Mouse (Mus musculus): ENCODE data around the gene Scp2. TPM values are rescaled to one million over a fixed set of nuclear protein-coding genes. Genes with fewer than 3 reads are reported as not detected.
A peak's percentile ranks its signal among the peaks of the same experiment; 100 is the strongest.

Scp2 gene
- polyA plus RNA-seq, 1 experiment from 2014 or later = 243 TPM

DNA sequence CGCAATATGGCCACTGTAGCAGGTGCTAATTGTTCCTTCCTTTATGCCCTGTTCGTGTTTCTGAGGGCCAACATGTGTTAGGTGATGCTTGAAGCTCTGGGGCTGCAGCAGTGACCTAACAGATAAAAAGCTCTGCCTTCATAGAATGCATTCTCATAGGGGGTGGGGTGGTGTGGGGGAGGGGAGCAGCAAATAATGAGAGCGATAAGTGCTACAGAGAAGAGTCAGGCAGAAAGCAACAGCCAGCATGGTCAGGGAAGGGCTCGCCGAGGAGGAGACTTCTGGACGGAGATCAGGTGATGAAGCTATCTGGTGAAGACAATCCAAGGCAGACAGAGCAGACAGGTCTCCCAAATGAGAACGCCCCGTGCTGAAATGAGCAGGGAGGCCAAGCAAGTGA is 92.1 kb downstream of the Scp2 start:
- no peak overlapping the region for H3K27ac ChIP-seq (replicated peaks)
- H3K4me3 ChIP-seq = no peak overlapping the region
- H3K27me3 ChIP-seq = no peaks in the 10 kb centered on the region
- no peak overlapping the region for H3K9ac ChIP-seq
- H3K4me2 ChIP-seq = no peak overlapping the region
- H3K4me1 ChIP-seq (replicated peaks) = no peaks in the 10 kb centered on the region
- H3K36me3 ChIP-seq = peaks cover 89% of the 10 kb centered on the region
- 91% methylated on average over 8 of the region's 8 CpGs for WGBS
- ATAC-seq (ENCODE audit: low read depth) = no peak
- no peaks in the 10 kb centered on the region for H3K9me3 ChIP-seq

DNA sequence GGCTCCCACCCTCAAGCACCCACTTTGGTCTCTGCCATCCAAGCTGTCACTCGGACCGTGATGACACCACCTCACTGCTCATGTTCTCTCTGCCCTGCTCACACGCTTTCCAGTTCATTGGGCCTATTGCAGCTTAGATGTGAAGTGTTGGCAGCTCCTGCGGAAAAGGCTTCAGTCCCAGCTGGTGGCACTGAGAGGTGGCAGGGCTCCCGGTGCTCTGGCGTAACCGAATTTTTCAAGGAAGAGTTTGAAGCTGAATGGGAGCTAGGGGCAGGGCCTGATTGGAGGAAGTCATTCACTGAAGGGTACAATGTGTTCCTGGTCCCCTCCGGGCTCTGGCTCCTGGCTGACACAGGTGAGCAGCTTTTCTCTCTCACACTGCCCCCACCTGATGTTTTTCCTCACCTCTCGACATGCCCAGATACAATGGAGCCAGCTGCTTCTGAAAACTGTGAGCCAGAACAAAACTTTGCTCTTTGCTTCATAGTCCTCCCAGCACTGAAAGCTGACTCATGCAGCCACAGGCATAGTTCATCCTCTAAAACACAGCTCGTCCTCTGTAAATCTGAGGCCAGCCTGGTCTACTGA is 93.0 kb downstream of the Scp2 start:
- no peak overlapping the region for H3K4me2 ChIP-seq
- no peak for ATAC-seq (ENCODE audit: low read depth)
- H3K9ac ChIP-seq = no peak overlapping the region
- peaks cover 92% of the 10 kb centered on the region for H3K36me3 ChIP-seq
- WGBS = 83% methylated on average over 10 of the region's 10 CpGs
- H3K9me3 ChIP-seq = no peaks in the 10 kb centered on the region
- no peak overlapping the region for H3K27ac ChIP-seq (replicated peaks)
- H3K27me3 ChIP-seq = no peaks in the 10 kb centered on the region
- H3K4me1 ChIP-seq (replicated peaks) = no peaks in the 10 kb centered on the region
- H3K4me3 ChIP-seq = no peak overlapping the region

DNA sequence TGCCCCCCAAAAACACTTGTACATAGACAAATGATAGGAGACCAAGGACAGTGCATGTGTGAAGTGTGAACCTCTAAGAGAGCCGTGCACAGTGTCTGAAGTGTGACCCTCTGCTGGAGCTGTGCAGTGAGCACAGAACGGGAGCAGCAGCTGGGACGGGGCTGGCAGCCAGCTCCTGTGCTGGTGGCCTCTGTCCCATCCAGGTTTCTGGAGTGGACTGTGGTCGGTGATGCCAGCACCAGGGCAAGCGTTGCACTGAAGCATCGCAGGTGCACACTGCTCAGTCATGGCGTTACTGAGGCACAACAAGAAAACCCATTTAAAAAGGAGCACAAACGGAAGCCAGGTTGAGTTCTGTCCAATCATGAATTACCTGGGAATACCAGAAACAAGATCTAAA is 98.7 kb downstream of the Scp2 start:
- WGBS = 89% methylated on average over 8 of the region's 8 CpGs
- no peak overlapping the region for H3K9ac ChIP-seq
- H3K27me3 ChIP-seq = no peaks in the 10 kb centered on the region
- H3K4me3 ChIP-seq = no peak overlapping the region
- H3K4me1 ChIP-seq (replicated peaks) = no peaks in the 10 kb centered on the region
- no peaks in the 10 kb centered on the region for H3K9me3 ChIP-seq
- no peak overlapping the region for H3K4me2 ChIP-seq
- peaks cover 74% of the 10 kb centered on the region for H3K36me3 ChIP-seq
- no peak for ATAC-seq (ENCODE audit: low read depth)
- no peak overlapping the region for H3K27ac ChIP-seq (replicated peaks)

DNA sequence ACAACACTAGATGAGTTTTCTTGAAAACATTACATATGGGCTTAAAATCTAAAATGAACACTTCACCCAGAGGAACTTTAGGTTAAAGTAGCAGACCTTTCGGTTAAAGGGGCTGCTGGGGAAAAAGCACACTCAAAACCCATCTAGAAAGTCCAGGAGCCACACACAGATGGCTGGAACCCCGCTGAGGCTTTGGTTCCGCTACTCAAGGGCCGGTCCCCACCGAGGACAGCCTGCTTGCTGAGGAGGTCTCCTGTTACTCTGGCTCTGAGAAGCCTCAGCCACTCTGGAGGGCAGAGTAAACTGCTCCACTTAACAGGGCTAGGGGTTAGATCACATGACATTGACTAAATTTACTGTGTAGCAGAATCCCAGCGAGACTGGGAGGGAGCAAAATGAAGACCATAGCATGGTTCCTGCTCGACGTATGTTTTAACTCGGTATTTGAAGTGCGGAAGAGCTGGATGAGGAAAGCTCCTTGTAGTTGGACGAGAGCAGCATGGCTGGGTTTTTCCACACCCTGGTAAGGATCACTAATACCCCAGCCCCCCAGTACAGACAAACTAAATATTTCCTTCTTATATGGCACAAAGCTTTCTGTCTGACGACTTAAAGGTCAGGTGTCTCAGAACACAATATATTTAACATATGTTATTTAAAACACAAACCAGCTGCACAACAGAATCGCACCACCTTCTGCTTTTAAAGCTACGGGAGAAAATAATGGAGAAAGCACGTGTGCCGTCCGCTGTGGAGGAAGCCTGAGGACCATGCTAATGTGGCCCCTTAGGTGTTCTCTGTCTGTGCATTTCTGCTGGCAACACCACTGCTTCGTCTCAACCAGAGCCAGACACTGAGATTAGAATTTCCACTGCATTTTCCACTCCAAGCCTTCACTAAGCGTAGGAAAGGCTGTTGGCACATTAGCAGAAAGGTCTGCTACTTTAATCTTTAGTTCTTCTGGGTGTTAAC is 99.4 kb downstream of the Scp2 start:
- peaks cover 67% of the 10 kb centered on the region for H3K36me3 ChIP-seq
- WGBS = 71% methylated on average over 19 of the region's 19 CpGs
- H3K27ac ChIP-seq (replicated peaks) = no peak overlapping the region

DNA sequence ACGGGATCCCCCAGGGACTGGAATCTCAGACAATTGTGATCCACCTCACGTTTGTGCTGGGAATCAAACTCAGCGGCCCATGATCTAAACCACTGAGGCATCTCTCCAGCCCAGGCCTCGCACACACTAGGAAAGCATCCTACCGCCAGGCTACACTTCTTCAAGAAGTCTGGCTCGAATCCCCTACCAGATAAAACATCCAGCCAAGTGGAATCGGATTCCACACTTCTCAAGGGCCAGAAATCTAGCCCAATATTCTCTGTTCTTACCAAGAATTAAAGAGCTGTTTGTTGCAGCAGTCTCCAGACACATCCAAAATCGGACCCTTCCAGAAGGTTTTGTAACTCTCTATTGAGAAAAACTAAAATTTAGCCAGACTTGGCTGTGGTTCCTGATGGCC is 107.8 kb downstream of the Scp2 start:
- Histone ChIP-seq H3K4me1 (replicated peaks) (peaks cover 3% of the 10 kb centered on the region), H3K4me3 (no peak overlapping the region), H3K27me3 (peaks cover 21% of the 10 kb centered on the region), H3K36me3 (peaks cover 6% of the 10 kb centered on the region), H3K4me2 (no peak overlapping the region), H3K27ac (replicated peaks) (no peak overlapping the region), H3K9me3 (no peaks in the 10 kb centered on the region), H3K9ac (no peak overlapping the region)
- 77% methylated on average over 8 of the region's 8 CpGs for WGBS
- 0 out of 2 replicates have a peak, but pooled peaks have one; percentile 40 for ATAC-seq (ENCODE audit: low read depth)

More for the DNA sequence above, 99.4 kb downstream of the Scp2 start:
- no peak for ATAC-seq (ENCODE audit: low read depth)
- Histone ChIP-seq H3K4me2 (no peak overlapping the region), H3K4me3 (no peak overlapping the region), H3K27me3 (no peaks in the 10 kb centered on the region), H3K4me1 (replicated peaks) (no peaks in the 10 kb centered on the region), H3K9me3 (no peaks in the 10 kb centered on the region), H3K9ac (no peak overlapping the region)

DNA sequence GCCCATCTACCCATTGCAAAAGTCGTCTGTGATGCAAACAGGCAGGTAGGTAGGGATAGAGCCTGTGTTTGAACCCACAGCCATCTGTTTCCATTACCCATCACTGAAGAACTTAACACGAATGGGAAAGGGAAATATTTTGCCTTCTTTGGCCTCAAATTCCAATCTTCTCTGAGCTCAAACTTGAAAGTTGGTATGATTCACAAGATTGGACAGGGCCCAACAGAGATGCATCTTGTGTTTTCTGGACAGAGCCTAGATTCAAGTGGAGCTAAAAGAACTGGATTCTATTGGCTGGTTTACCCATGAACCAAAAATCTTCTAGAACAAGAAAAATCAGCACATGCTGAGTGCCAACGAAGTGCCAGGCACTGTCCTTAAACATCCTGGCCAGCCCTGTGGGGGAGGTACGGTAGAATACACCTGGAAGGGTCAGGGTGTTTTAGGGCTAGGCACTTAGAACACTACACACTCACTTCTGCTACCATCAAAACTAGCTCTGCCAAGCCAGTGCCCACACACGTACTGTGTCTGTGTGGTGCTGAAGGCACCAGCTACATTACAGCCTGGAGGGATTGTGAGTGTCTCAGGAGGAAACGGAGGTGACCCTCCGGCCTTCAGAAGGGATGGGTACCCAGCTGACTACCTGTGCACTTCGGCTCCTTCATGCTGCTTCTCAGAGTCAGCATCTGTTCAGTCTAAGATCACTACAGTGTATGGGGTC is 111.6 kb downstream of the Scp2 start:
- WGBS = 84% methylated on average over 8 of the region's 8 CpGs
- no peak overlapping the region for H3K4me2 ChIP-seq
- H3K27ac ChIP-seq (replicated peaks) = no peak overlapping the region
- H3K4me3 ChIP-seq = no peak overlapping the region
- no peaks in the 10 kb centered on the region for H3K9me3 ChIP-seq
- ATAC-seq (ENCODE audit: low read depth) = no peak
- peaks cover 17% of the 10 kb centered on the region for H3K4me1 ChIP-seq (replicated peaks)
- H3K36me3 ChIP-seq = no peaks in the 10 kb centered on the region
- no peak overlapping the region for H3K9ac ChIP-seq
- H3K27me3 ChIP-seq = peaks cover 57% of the 10 kb centered on the region

DNA sequence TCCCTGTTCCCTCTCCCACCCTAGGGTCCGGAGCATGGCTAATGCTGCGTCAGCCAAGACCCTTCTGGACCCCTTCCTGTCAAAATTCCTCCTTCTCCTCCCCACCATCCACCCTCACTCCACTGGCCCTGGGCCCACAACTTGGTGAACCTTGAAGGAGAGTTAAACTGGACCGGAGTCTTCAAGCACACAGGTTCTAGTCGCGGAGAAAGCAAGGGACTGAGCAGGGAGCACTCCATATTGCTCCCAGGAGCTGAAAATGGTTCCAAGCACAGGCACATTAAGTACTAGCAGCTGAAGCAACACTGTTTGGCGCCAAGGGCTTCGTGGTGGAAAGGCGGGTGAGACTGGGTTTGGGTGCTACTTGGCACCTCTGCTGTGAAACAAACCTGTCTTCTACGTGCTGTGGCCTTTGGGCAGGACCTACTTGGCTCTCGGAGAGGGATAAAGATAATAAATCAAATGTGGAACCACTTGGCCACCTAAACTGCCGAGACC is 112.4 kb downstream of the Scp2 start:
- no peak overlapping the region for H3K27ac ChIP-seq (replicated peaks)
- peaks cover 17% of the 10 kb centered on the region for H3K4me1 ChIP-seq (replicated peaks)
- H3K9me3 ChIP-seq = no peaks in the 10 kb centered on the region
- peak overlapping the region; percentile 56 for H3K4me3 ChIP-seq
- no peak for ATAC-seq (ENCODE audit: low read depth)
- no peaks in the 10 kb centered on the region for H3K36me3 ChIP-seq
- H3K9ac ChIP-seq = peak overlapping the region; percentile 70; the same call in 1 of the 2 replicates
- peak overlapping the region; percentile 99 for H3K4me2 ChIP-seq
- 34% methylated on average over 11 of the region's 11 CpGs for WGBS
- peaks cover 61% of the 10 kb centered on the region for H3K27me3 ChIP-seq

DNA sequence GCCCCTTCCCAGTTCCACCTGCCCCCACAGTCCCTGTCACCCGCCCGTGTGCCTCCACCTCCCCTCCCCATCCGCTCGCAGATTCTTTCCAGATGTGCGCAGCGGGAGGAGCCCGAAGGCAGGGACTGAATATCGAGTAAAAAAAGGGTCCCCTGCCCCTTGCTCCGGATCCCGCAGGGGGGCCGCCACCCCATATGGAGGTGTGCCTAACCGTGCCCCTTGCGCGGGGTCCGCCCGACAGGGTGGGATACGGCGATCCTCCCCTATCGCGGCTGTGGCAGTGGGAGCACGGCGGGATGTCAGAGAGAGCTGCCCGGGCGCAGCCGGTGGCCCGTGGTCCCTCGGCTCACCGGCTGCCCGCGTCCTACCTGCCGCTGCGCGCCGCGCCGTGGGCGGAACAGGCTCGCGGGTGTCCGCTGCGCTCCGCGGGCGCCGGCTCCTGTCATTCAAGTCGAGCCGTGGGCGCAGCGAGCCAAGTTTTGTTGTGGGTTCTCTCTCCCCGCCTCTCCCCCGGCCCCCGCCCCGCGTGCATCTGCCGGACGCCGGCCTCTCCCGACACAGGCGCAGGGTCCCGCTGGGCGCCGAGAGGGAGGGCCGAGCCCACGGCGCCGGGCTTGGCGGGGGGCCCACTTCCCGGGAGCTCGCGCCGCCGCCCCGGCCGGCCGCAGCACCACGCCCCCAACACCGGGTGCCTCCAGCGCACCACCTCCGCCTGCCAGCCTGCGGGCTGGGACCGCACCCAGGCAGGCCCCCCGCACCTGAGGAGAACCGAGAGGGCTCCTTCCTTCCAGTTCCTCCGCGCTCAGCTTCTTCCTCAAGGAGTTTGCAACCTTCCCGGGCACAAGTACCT is 113.1 kb downstream of the Scp2 start:
- H3K9ac ChIP-seq = peak overlapping the region; percentile 70
- WGBS = 1% methylated on average over 73 of the region's 86 CpGs
- no peak overlapping the region for H3K27ac ChIP-seq (replicated peaks)
- no peaks in the 10 kb centered on the region for H3K36me3 ChIP-seq
- H3K9me3 ChIP-seq = no peaks in the 10 kb centered on the region
- H3K4me3 ChIP-seq = peak overlapping the region; percentile 56
- ATAC-seq (ENCODE audit: low read depth) = peak; percentile 56
- peak overlapping the region; percentile 99 for H3K4me2 ChIP-seq
- H3K4me1 ChIP-seq (replicated peaks) = peaks cover 17% of the 10 kb centered on the region
- peaks cover 61% of the 10 kb centered on the region for H3K27me3 ChIP-seq

DNA sequence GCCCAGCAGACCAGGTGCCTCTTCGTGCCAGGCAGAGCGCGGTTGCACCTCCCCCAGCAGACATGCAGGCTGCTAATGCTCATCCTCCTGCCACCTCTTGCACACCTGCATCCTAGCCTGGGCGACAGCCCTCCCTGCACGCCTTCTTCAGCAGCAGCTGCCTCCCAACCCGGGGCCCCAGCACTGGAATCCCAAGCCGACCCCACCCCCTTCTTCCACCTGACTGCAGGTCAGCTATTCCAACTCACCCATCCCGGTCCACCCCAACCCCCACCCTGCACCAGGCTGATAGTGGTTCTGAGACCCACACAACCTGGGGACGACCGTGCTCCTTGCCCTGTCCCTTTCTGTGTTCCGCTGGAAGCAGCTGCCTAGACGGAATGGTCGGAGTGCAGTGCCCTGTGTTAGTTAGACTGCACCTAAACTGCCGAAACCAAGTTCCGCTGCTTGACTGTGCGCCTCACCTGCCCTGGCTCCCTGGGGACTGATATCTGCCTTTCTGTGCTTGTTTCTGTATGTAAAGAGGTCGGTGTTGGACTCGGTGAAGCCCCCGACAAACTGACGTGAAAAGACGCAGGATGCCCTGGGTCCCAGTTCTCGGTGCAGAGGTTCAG is 113.8 kb downstream of the Scp2 start:
- H3K27me3 ChIP-seq = peaks cover 61% of the 10 kb centered on the region
- H3K4me2 ChIP-seq = peak overlapping the region; percentile 99
- H3K4me1 ChIP-seq (replicated peaks) = peaks cover 17% of the 10 kb centered on the region
- peak overlapping the region; percentile 70 for H3K9ac ChIP-seq
- 3% methylated on average over 22 of the region's 22 CpGs for WGBS
- H3K36me3 ChIP-seq = no peaks in the 10 kb centered on the region
- no peaks in the 10 kb centered on the region for H3K9me3 ChIP-seq
- peak overlapping the region; percentile 56 for H3K4me3 ChIP-seq
- H3K27ac ChIP-seq (replicated peaks) = no peak overlapping the region
- 0 out of 2 replicates have a peak, but pooled peaks have one; percentile 16 for ATAC-seq (ENCODE audit: low read depth)

DNA sequence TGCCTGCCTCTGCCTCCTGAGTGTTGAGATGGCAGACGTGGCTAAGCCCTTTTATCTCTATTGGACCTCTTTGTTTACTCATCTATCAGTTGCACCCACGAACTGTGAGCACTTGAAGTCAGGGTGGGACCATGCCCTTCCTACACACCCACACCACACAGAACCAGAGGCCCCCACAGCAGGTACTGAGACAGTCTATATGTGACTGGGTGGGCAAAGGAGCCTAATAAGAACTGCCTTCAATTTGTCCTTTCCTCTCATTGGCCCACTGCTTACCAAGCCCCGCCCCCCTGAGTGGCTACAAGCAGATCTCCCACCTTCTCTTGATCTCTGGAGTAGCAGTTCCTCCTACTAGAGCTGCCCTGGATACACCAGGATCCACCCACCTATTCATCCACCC is 118.6 kb downstream of the Scp2 start:
- H3K4me2 ChIP-seq = no peak overlapping the region
- H3K4me1 ChIP-seq (replicated peaks) = peaks cover 5% of the 10 kb centered on the region
- no peak for ATAC-seq (ENCODE audit: low read depth)
- peaks cover 37% of the 10 kb centered on the region for H3K27me3 ChIP-seq
- H3K27ac ChIP-seq (replicated peaks) = no peak overlapping the region
- no peak overlapping the region for H3K4me3 ChIP-seq
- WGBS = 36% methylated on average over 3 of the region's 3 CpGs
- no peaks in the 10 kb centered on the region for H3K36me3 ChIP-seq
- no peak overlapping the region for H3K9ac ChIP-seq
- no peaks in the 10 kb centered on the region for H3K9me3 ChIP-seq

DNA sequence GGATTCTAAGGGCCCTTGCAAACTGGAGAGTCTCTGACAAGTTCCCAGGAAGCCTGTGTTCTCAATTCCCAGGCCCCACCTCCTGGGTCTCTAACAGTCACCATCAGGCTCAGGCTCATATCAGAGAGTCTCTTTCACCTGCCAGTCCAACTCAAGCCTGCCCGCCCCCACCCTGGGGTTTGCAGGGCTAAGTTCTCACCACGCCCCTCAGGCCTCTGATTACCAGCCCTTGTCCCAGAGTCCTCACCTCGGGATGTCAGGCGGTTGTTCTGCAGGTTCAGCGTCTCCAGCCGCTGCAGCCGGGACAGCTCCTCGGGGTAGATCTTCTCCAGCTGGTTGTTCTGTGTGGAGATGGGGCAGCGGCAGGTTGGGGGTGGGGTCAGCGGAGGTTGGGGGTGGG is 119.5 kb downstream of the Scp2 start:
- Histone ChIP-seq H3K4me1 (replicated peaks) (no peaks in the 10 kb centered on the region; the same call in 1 of the 2 replicates), H3K36me3 (no peaks in the 10 kb centered on the region), H3K4me2 (no peak overlapping the region), H3K9ac (no peak overlapping the region), H3K27ac (replicated peaks) (no peak overlapping the region), H3K4me3 (no peak overlapping the region), H3K9me3 (no peaks in the 10 kb centered on the region), H3K27me3 (peaks cover 28% of the 10 kb centered on the region)
- WGBS = 6% methylated on average over 10 of the region's 10 CpGs
- no peak for ATAC-seq (ENCODE audit: low read depth)

Data from neural tube, embryonic 13.5 days (tissue).